Mouse (Mus musculus): ENCODE data around the gene Sim1. TPM values are rescaled to one million over a fixed set of nuclear protein-coding genes. Genes with fewer than 3 reads are reported as not detected.

The Sim1 gene
- total and polyA plus RNA-seq, 3 experiments = not detected

GRCm38 (mm10) chr10:50892751-50893320, 1.7 kb upstream of the Sim1 start:
- H3K27me3 ChIP-seq (ENCODE audit: control insufficient read depth in 1 of 2, insufficient read depth in 2 of 2, low read length in 2 of 2) = no peaks in the 10 kb centered on the region
- H3K27ac ChIP-seq (ENCODE audit: control insufficient read depth, low read depth, low read length) = no peak overlapping the region
- DNase-seq (ENCODE audit: low read depth, low spot score) = no peak
- no peaks in the 10 kb centered on the region for H3K4me1 ChIP-seq (ENCODE audit: control insufficient read depth in 1 of 2, insufficient read depth in 2 of 2, low read length in 2 of 2)
- no peak overlapping the region for H3K9ac ChIP-seq (ENCODE audit: control insufficient read depth, low read depth, low read length, poor library complexity, severe bottlenecking)
- H3K36me3 ChIP-seq (ENCODE audit: control insufficient read depth in 1 of 2, insufficient read depth in 2 of 2, low read length in 2 of 2) = no peaks in the 10 kb centered on the region
- H3K79me2 ChIP-seq (ENCODE audit: control insufficient read depth, insufficient read depth, low read length, poor library complexity) = no peaks in the 10 kb centered on the region
- no peaks in the 10 kb centered on the region for H3K9me3 ChIP-seq (replicated peaks; ENCODE audit: insufficient read depth, low read length)
- TF ChIP-seq NELFE (IDR thresholded peaks at IDR 0.05; ENCODE audit: low read depth, low read length) (no peak), MAZ (IDR thresholded peaks at IDR 0.05; ENCODE audit: low read depth, low read length) (no peak), USF2 (IDR thresholded peaks at IDR 0.05; ENCODE audit: borderline replicate concordance in 1 of 2, insufficient read depth in 1 of 2, low read depth in 1 of 2, low read length in 2 of 2) (no peak), ETS1 (IDR thresholded peaks at IDR 0.05; ENCODE audit: low read depth, low read length) (no peak), USF1 (IDR thresholded peaks at IDR 0.05; ENCODE audit: low read depth, low read length) (no peak), MXI1 (IDR thresholded peaks at IDR 0.05; ENCODE audit: low read depth, low read length) (no peak)
- H3K4me3 ChIP-seq (ENCODE audit: control insufficient read depth in 1 of 2, insufficient read depth in 1 of 2, low read depth in 2 of 2, low read length in 2 of 2) = no peak overlapping the region

GRCm38 (mm10) chr10:50893546-50893945, 1.0 kb upstream of the Sim1 start:
- Histone ChIP-seq H3K79me2 (ENCODE audit: control insufficient read depth, insufficient read depth, low read length, poor library complexity) (no peaks in the 10 kb centered on the region), H3K4me1 (ENCODE audit: control insufficient read depth in 1 of 2, insufficient read depth in 2 of 2, low read length in 2 of 2) (no peaks in the 10 kb centered on the region), H3K9me3 (replicated peaks; ENCODE audit: insufficient read depth, low read length) (no peaks in the 10 kb centered on the region), H3K9ac (ENCODE audit: control insufficient read depth, low read depth, low read length, poor library complexity, severe bottlenecking) (no peak overlapping the region), H3K36me3 (ENCODE audit: control insufficient read depth in 1 of 2, insufficient read depth in 2 of 2, low read length in 2 of 2) (no peaks in the 10 kb centered on the region), H3K27me3 (ENCODE audit: control insufficient read depth in 1 of 2, insufficient read depth in 2 of 2, low read length in 2 of 2) (no peaks in the 10 kb centered on the region), H3K4me3 (ENCODE audit: control insufficient read depth in 1 of 2, insufficient read depth in 1 of 2, low read depth in 2 of 2, low read length in 2 of 2) (no peak overlapping the region), H3K27ac (ENCODE audit: control insufficient read depth, low read depth, low read length) (no peak overlapping the region)
- no peak for DNase-seq (ENCODE audit: low read depth, low spot score)
- TF ChIP-seq MEF2A (IDR thresholded peaks at IDR 0.05; ENCODE audit: extremely low read depth, insufficient replicate concordance, low read depth, low read length, poor library complexity, severe bottlenecking) (no peak), RCOR1 (IDR thresholded peaks at IDR 0.05; ENCODE audit: low read depth, low read length) (no peak), MYC (IDR thresholded peaks at IDR 0.05; ENCODE audit: low read depth, low read length) (no peak), ZC3H11A (IDR thresholded peaks at IDR 0.05; ENCODE audit: low read depth, low read length) (no peak), ELF1 (IDR thresholded peaks at IDR 0.05; ENCODE audit: low read depth, low read length) (no peak)

GRCm38 (mm10) chr10:50895091-50895790, 687 bp downstream of the Sim1 start:
- no peak for TF ChIP-seq CHD2 (IDR thresholded peaks at IDR 0.05; ENCODE audit: low read length)
- no peak for TF ChIP-seq ZKSCAN1 (IDR thresholded peaks at IDR 0.05; ENCODE audit: low read depth, low read length)
- TF ChIP-seq CTCF (IDR thresholded peaks at IDR 0.05 in 2 of 3, conservative IDR thresholded peaks at IDR 0.05 in 1 of 3; ENCODE audit: control insufficient read depth in 1 of 3, insufficient read depth in 1 of 3, low read depth in 2 of 3, low read length in 3 of 3, poor library complexity in 1 of 3, severe bottlenecking in 1 of 3) = no peak
- no peak for TF ChIP-seq NRF1 (IDR thresholded peaks at IDR 0.05; ENCODE audit: insufficient read depth, low read depth, low read length, poor library complexity, severe bottlenecking)
- no peak for TF ChIP-seq NELFE (IDR thresholded peaks at IDR 0.05; ENCODE audit: low read depth, low read length)
- TF ChIP-seq TAL1 (IDR thresholded peaks at IDR 0.05; ENCODE audit: low read length) = no peak
- no peak for TF ChIP-seq MEF2A (IDR thresholded peaks at IDR 0.05; ENCODE audit: extremely low read depth, insufficient replicate concordance, low read depth, low read length, poor library complexity, severe bottlenecking)
- no peak for TF ChIP-seq JUND (IDR thresholded peaks at IDR 0.05; ENCODE audit: low read depth, low read length)
- no peak for TF ChIP-seq ZMIZ1 (IDR thresholded peaks at IDR 0.05; ENCODE audit: low read depth, low read length)
- no peak for TF ChIP-seq MYC (IDR thresholded peaks at IDR 0.05; ENCODE audit: low read depth, low read length)
- H3K36me3 ChIP-seq (ENCODE audit: control insufficient read depth in 1 of 2, insufficient read depth in 2 of 2, low read length in 2 of 2) = no peaks in the 10 kb centered on the region
- H3K9ac ChIP-seq (ENCODE audit: control insufficient read depth, low read depth, low read length, poor library complexity, severe bottlenecking) = no peak overlapping the region
- H3K79me2 ChIP-seq (ENCODE audit: control insufficient read depth, insufficient read depth, low read length, poor library complexity) = no peaks in the 10 kb centered on the region
- H3K27ac ChIP-seq (ENCODE audit: control insufficient read depth, low read depth, low read length) = no peak overlapping the region
- DNase-seq (ENCODE audit: low read depth, low spot score) = no peak
- no peaks in the 10 kb centered on the region for H3K27me3 ChIP-seq (ENCODE audit: control insufficient read depth in 1 of 2, insufficient read depth in 2 of 2, low read length in 2 of 2)
- no peaks in the 10 kb centered on the region for H3K4me1 ChIP-seq (ENCODE audit: control insufficient read depth in 1 of 2, insufficient read depth in 2 of 2, low read length in 2 of 2)
- no peak overlapping the region for H3K4me3 ChIP-seq (ENCODE audit: control insufficient read depth in 1 of 2, insufficient read depth in 1 of 2, low read depth in 2 of 2, low read length in 2 of 2)
- no peaks in the 10 kb centered on the region for H3K9me3 ChIP-seq (replicated peaks; ENCODE audit: insufficient read depth, low read length)
